Mouse (Mus musculus): ENCODE measurements around the gene Rad51b. TPM values are rescaled to one million over a fixed set of nuclear protein-coding genes. Genes with fewer than 3 reads are reported as not detected.

The Rad51b gene
- polyA plus RNA-seq, 1 experiment from 2014 or later, result 2.7 TPM

GRCm38 (mm10) chr12:79292874-79293273 lies 4.2 kb upstream of the Rad51b start:
- Histone ChIP-seq H3K27me3 (replicated peaks; ENCODE audit: control insufficient read depth, insufficient read depth, low read length) (no peaks in the 10 kb centered on the region), H3K9me3 (ENCODE audit: control insufficient read depth, low read length) (no peaks in the 10 kb centered on the region), H3K4me2 (ENCODE audit: low read length) (no peak overlapping the region), H3K4me3 (ENCODE audit: low read length) (no peak overlapping the region), H3K9ac (ENCODE audit: low read depth, low read length) (no peak overlapping the region), H3K4me1 (ENCODE audit: control insufficient read depth, insufficient read depth, low read depth, low read length) (peaks cover 10% of the 10 kb centered on the region), H3K36me3 (ENCODE audit: control insufficient read depth, insufficient read depth, low read length) (peaks cover 6% of the 10 kb centered on the region), H3K27ac (ENCODE audit: low read depth, low read length) (no peak overlapping the region)
- ATAC-seq, result no peak
- WGBS, result 87% methylated on average over 6 of the region's 6 CpGs

- peaks cover 10% of the 10 kb centered on the region for H3K4me1 ChIP-seq (ENCODE audit: control insufficient read depth, insufficient read depth, low read depth, low read length)
- WGBS, result under 1% methylated on average over 29 of the region's 29 CpGs
Measured at GRCm38 (mm10) chr12:79296126-79296816, 811 bp upstream of the Rad51b start, which contains the start of gene Zfyve26. Gene Zfyve26, minus strand, starts transcription at chr12:79296304.

GRCm38 (mm10) chr12:79297884-79298636 lies 978 bp downstream of the Rad51b start:
- no peak for ATAC-seq
- Histone ChIP-seq H3K9me3 (ENCODE audit: control insufficient read depth, low read length) (no peaks in the 10 kb centered on the region), H3K4me2 (ENCODE audit: low read length) (peak overlapping the region; percentile 89), H3K9ac (ENCODE audit: low read depth, low read length) (no peak overlapping the region), H3K27ac (ENCODE audit: low read depth, low read length) (no peak overlapping the region), H3K4me1 (ENCODE audit: control insufficient read depth, insufficient read depth, low read depth, low read length) (peaks cover 10% of the 10 kb centered on the region), H3K27me3 (replicated peaks; ENCODE audit: control insufficient read depth, insufficient read depth, low read length) (no peaks in the 10 kb centered on the region), H3K4me3 (ENCODE audit: low read length) (peak overlapping the region; percentile 61), H3K36me3 (ENCODE audit: control insufficient read depth, insufficient read depth, low read length) (peaks cover 3% of the 10 kb centered on the region; the same call in 1 of the 2 replicates)
- WGBS, result 18% methylated on average over 15 of the region's 15 CpGs

More at GRCm38 (mm10) chr12:79296126-79296816, 811 bp upstream of the Rad51b start, which contains the start of gene Zfyve26:
- Histone ChIP-seq H3K4me2 (ENCODE audit: low read length) (peak within 1 kb of the TSS; percentile 90), H3K27ac (ENCODE audit: low read depth, low read length) (peak within 1 kb of the TSS; percentile 67), H3K36me3 (ENCODE audit: control insufficient read depth, insufficient read depth, low read length) (peaks cover 3% of the 10 kb centered on the region; the same call in 1 of the 2 replicates), H3K9me3 (ENCODE audit: control insufficient read depth, low read length) (no peaks in the 10 kb centered on the region), H3K4me3 (ENCODE audit: low read length) (peak within 1 kb of the TSS; percentile 61), H3K9ac (ENCODE audit: low read depth, low read length) (peak within 1 kb of the TSS; percentile 72), H3K27me3 (replicated peaks; ENCODE audit: control insufficient read depth, insufficient read depth, low read length) (no peaks in the 10 kb centered on the region)
- peak; percentile 98 for ATAC-seq

GRCm38 (mm10) chr12:79301802-79302201 lies 4.7 kb downstream of the Rad51b start:
- Histone ChIP-seq H3K9ac (ENCODE audit: low read depth, low read length) (no peak overlapping the region), H3K4me3 (ENCODE audit: low read length) (no peak overlapping the region), H3K27me3 (replicated peaks; ENCODE audit: control insufficient read depth, insufficient read depth, low read length) (no peaks in the 10 kb centered on the region), H3K4me1 (ENCODE audit: control insufficient read depth, insufficient read depth, low read depth, low read length) (no peaks in the 10 kb centered on the region), H3K4me2 (ENCODE audit: low read length) (no peak overlapping the region), H3K36me3 (ENCODE audit: control insufficient read depth, insufficient read depth, low read length) (no peaks in the 10 kb centered on the region), H3K27ac (ENCODE audit: low read depth, low read length) (no peak overlapping the region), H3K9me3 (ENCODE audit: control insufficient read depth, low read length) (no peaks in the 10 kb centered on the region)
- ATAC-seq, result no peak
- 89% methylated on average over 9 of the region's 9 CpGs for WGBS

- 57% methylated on average over 1 of the region's 1 CpGs for WGBS
- H3K4me1 ChIP-seq (ENCODE audit: control insufficient read depth, insufficient read depth, low read depth, low read length), result no peaks in the 10 kb centered on the region
- ATAC-seq, result no peak
Measured at GRCm38 (mm10) chr12:79305131-79305530, 8.0 kb downstream of the Rad51b start.

GRCm38 (mm10) chr12:79306013-79306412 lies 8.9 kb downstream of the Rad51b start:
- no peaks in the 10 kb centered on the region for H3K9me3 ChIP-seq (ENCODE audit: control insufficient read depth, low read length)
- H3K27me3 ChIP-seq (replicated peaks; ENCODE audit: control insufficient read depth, insufficient read depth, low read length), result no peaks in the 10 kb centered on the region
- ATAC-seq, result no peak
- H3K9ac ChIP-seq (ENCODE audit: low read depth, low read length), result no peak overlapping the region
- no peak overlapping the region for H3K4me3 ChIP-seq (ENCODE audit: low read length)
- 81% methylated on average over 4 of the region's 4 CpGs for WGBS
- no peaks in the 10 kb centered on the region for H3K36me3 ChIP-seq (ENCODE audit: control insufficient read depth, insufficient read depth, low read length)
- no peak overlapping the region for H3K4me2 ChIP-seq (ENCODE audit: low read length)
- no peak overlapping the region for H3K27ac ChIP-seq (ENCODE audit: low read depth, low read length)
- no peaks in the 10 kb centered on the region for H3K4me1 ChIP-seq (ENCODE audit: control insufficient read depth, insufficient read depth, low read depth, low read length)

More at GRCm38 (mm10) chr12:79305131-79305530, 8.0 kb downstream of the Rad51b start:
- Histone ChIP-seq H3K9me3 (ENCODE audit: control insufficient read depth, low read length) (no peaks in the 10 kb centered on the region), H3K4me2 (ENCODE audit: low read length) (no peak overlapping the region), H3K27ac (ENCODE audit: low read depth, low read length) (no peak overlapping the region), H3K4me3 (ENCODE audit: low read length) (no peak overlapping the region), H3K27me3 (replicated peaks; ENCODE audit: control insufficient read depth, insufficient read depth, low read length) (no peaks in the 10 kb centered on the region), H3K9ac (ENCODE audit: low read depth, low read length) (no peak overlapping the region), H3K36me3 (ENCODE audit: control insufficient read depth, insufficient read depth, low read length) (no peaks in the 10 kb centered on the region)

GRCm38 (mm10) chr12:79313721-79314120 lies 16.6 kb downstream of the Rad51b start:
- Histone ChIP-seq H3K27ac (ENCODE audit: low read depth, low read length) (no peak overlapping the region), H3K4me1 (ENCODE audit: control insufficient read depth, insufficient read depth, low read depth, low read length) (no peaks in the 10 kb centered on the region), H3K9me3 (ENCODE audit: control insufficient read depth, low read length) (no peaks in the 10 kb centered on the region), H3K36me3 (ENCODE audit: control insufficient read depth, insufficient read depth, low read length) (no peaks in the 10 kb centered on the region), H3K4me3 (ENCODE audit: low read length) (no peak overlapping the region), H3K27me3 (replicated peaks; ENCODE audit: control insufficient read depth, insufficient read depth, low read length) (no peaks in the 10 kb centered on the region), H3K9ac (ENCODE audit: low read depth, low read length) (no peak overlapping the region), H3K4me2 (ENCODE audit: low read length) (no peak overlapping the region)
- WGBS, result 90% methylated on average over 4 of the region's 4 CpGs
- no peak for ATAC-seq

- H3K27me3 ChIP-seq (replicated peaks; ENCODE audit: control insufficient read depth, insufficient read depth, low read length), result no peaks in the 10 kb centered on the region
- no peak overlapping the region for H3K9ac ChIP-seq (ENCODE audit: low read depth, low read length)
- ATAC-seq, result no peak
- no peaks in the 10 kb centered on the region for H3K4me1 ChIP-seq (ENCODE audit: control insufficient read depth, insufficient read depth, low read depth, low read length)
- H3K9me3 ChIP-seq (ENCODE audit: control insufficient read depth, low read length), result no peaks in the 10 kb centered on the region
- no peaks in the 10 kb centered on the region for H3K36me3 ChIP-seq (ENCODE audit: control insufficient read depth, insufficient read depth, low read length)
- H3K4me3 ChIP-seq (ENCODE audit: low read length), result no peak overlapping the region
- H3K27ac ChIP-seq (ENCODE audit: low read depth, low read length), result no peak overlapping the region
- WGBS, result 87% methylated on average over 5 of the region's 5 CpGs
- H3K4me2 ChIP-seq (ENCODE audit: low read length), result no peak overlapping the region
Measured at GRCm38 (mm10) chr12:79317339-79317738, 20.3 kb downstream of the Rad51b start.

- H3K27ac ChIP-seq (ENCODE audit: low read depth, low read length), result no peak overlapping the region
- no peaks in the 10 kb centered on the region for H3K9me3 ChIP-seq (ENCODE audit: control insufficient read depth, low read length)
- H3K4me1 ChIP-seq (ENCODE audit: control insufficient read depth, insufficient read depth, low read depth, low read length), result no peaks in the 10 kb centered on the region
- no peak overlapping the region for H3K4me2 ChIP-seq (ENCODE audit: low read length)
- no peaks in the 10 kb centered on the region for H3K36me3 ChIP-seq (ENCODE audit: control insufficient read depth, insufficient read depth, low read length)
- 83% methylated on average over 5 of the region's 5 CpGs for WGBS
- no peak overlapping the region for H3K9ac ChIP-seq (ENCODE audit: low read depth, low read length)
- H3K27me3 ChIP-seq (replicated peaks; ENCODE audit: control insufficient read depth, insufficient read depth, low read length), result no peaks in the 10 kb centered on the region
- no peak overlapping the region for H3K4me3 ChIP-seq (ENCODE audit: low read length)
- no peak for ATAC-seq
Measured at GRCm38 (mm10) chr12:79320895-79321294, 23.8 kb downstream of the Rad51b start.
